Mouse (Mus musculus): ENCODE results near the gene Nrip2.

DNA sequence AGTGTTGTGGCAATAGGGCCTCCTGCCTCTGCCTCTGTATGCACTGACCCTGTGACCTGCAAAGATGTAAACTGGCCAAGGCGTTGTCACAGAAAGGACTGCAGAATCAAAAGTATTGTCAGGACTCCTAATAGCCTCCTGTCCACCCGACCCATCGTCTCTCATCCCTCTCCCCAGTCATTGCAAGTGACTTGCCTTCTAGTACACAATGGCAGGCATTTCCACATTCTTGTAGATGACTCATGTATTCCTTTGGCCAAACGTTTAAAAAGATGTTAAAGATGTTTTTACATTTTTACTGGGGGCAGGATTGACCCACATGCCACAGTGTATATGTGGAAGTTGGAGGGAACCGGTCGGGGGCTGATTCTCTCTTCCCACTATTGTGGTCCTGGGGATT is 34.4 kb upstream of the Nrip2 start:
- TF ChIP-seq CTCF (IDR thresholded peaks at IDR 0.05) (no peak), POLR2A (IDR thresholded peaks at IDR 0.05; ENCODE audit: insufficient read depth, low read depth, low read length) (no peak), EP300 (IDR thresholded peaks at IDR 0.05; ENCODE audit: insufficient read depth, low read depth, low read length) (no peak)
